Mouse (Mus musculus): ENCODE measurements around the gene Cep112. TPM values are rescaled to one million over a fixed set of nuclear protein-coding genes. Genes with fewer than 3 reads are reported as not detected.

Cep112 gene
- polyA plus RNA-seq, 1 experiment from 2014 or later, result 22.4 TPM

DNA sequence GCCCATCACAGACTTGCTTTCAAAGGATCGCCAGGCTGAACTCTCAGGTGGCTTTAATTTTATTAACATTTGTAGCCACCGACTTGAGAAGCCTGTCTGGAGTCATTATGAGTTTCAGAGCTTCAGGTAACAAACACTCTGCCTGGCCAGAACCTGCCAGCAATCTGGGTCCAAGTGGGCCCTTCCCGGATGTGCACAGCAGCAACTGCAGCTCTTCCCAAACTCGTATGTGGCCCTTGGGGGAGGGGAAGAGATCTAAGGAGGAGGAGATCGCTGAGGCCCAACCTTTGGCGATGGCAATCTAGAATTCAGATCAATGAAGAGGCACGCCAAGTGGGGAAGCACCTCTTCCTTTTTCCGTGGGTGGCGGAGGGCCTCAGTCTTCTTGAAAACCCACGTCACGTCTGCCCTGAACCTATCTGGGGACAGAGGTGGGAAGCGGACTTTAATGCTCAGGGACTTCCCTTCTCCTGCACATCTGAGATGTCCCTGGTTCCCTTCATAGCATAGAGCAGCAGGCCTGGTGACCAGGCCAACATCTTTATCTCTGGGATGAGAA lies 468.3 kb downstream of the Cep112 start:
- H3K27me3 ChIP-seq, result peaks cover 51% of the 10 kb centered on the region
- ATAC-seq (ENCODE audit: low FRiP score), result no peak
- WGBS, result 35% methylated on average over 12 of the region's 12 CpGs
- H3K9ac ChIP-seq, result no peak overlapping the region
- H3K36me3 ChIP-seq (replicated peaks), result no peaks in the 10 kb centered on the region
- no peak overlapping the region for H3K27ac ChIP-seq
- peaks cover 57% of the 10 kb centered on the region for H3K4me1 ChIP-seq
- H3K9me3 ChIP-seq, result no peaks in the 10 kb centered on the region
- no peak overlapping the region for H3K4me3 ChIP-seq (replicated peaks)
- peak overlapping the region; percentile 42 for H3K4me2 ChIP-seq

- Histone ChIP-seq H3K36me3 (replicated peaks) (no peaks in the 10 kb centered on the region), H3K9me3 (no peaks in the 10 kb centered on the region), H3K4me1 (peaks cover 57% of the 10 kb centered on the region), H3K27ac (0 out of 2 replicates have a peak overlapping the region, but pooled peaks have one; percentile 2), H3K4me3 (replicated peaks) (no peak overlapping the region), H3K4me2 (peak overlapping the region; percentile 42; the same call in 1 of the 2 replicates), H3K9ac (no peak overlapping the region; the same call in 1 of the 2 replicates), H3K27me3 (peaks cover 56% of the 10 kb centered on the region)
- ATAC-seq (ENCODE audit: low FRiP score), result no peak
- 22% methylated on average over 10 of the region's 10 CpGs for WGBS
These were observed 469.0 kb downstream of the Cep112 start for GRCm38 (mm10) chr11:108893855-108894510.

- ATAC-seq (ENCODE audit: low FRiP score), result no peak
- H3K36me3 ChIP-seq (replicated peaks), result no peaks in the 10 kb centered on the region
- H3K4me2 ChIP-seq, result no peak overlapping the region
- H3K4me1 ChIP-seq, result peaks cover 37% of the 10 kb centered on the region
- H3K9ac ChIP-seq, result no peak overlapping the region
- no peak overlapping the region for H3K27ac ChIP-seq
- WGBS, result 87% methylated on average over 4 of the region's 4 CpGs
- peaks cover 50% of the 10 kb centered on the region for H3K27me3 ChIP-seq
- H3K9me3 ChIP-seq, result no peaks in the 10 kb centered on the region
- H3K4me3 ChIP-seq (replicated peaks), result no peak overlapping the region
These were observed 472.0 kb downstream of the Cep112 start for GRCm38 (mm10) chr11:108897034-108897433.

DNA sequence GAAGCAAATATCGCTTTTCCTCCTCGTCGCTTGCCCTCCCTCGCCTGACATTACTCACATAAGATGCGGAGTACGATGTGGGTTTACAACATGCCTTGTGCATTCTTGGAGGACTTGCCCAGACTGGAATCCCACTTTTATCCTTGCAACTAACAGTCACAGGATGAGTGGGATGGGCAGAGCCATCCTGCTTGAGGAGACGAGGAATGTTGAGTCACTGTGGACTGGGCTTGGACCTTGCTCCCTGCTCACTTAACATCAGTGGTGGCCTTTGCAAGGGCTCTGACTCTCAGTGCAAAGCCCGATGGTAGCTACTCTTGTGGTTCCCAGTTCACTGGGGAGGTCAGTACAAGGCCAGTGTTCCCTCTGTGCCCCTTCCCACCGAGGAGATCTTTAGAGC lies 473.1 kb downstream of the Cep112 start:
- Histone ChIP-seq H3K4me3 (replicated peaks) (no peak overlapping the region), H3K9ac (no peak overlapping the region), H3K4me2 (no peak overlapping the region), H3K9me3 (no peaks in the 10 kb centered on the region), H3K4me1 (peaks cover 29% of the 10 kb centered on the region), H3K36me3 (replicated peaks) (no peaks in the 10 kb centered on the region), H3K27ac (no peak overlapping the region), H3K27me3 (peaks cover 43% of the 10 kb centered on the region)
- ATAC-seq (ENCODE audit: low FRiP score), result no peak
- 86% methylated on average over 9 of the region's 9 CpGs for WGBS

GRCm38 (mm10) chr11:108898483-108898882 lies 473.5 kb downstream of the Cep112 start:
- no peak overlapping the region for H3K9ac ChIP-seq
- no peaks in the 10 kb centered on the region for H3K9me3 ChIP-seq
- H3K27ac ChIP-seq, result no peak overlapping the region
- peaks cover 39% of the 10 kb centered on the region for H3K27me3 ChIP-seq
- H3K4me3 ChIP-seq (replicated peaks), result no peak overlapping the region
- H3K4me2 ChIP-seq, result no peak overlapping the region
- peaks cover 25% of the 10 kb centered on the region for H3K4me1 ChIP-seq
- WGBS, result 91% methylated on average over 6 of the region's 6 CpGs
- ATAC-seq (ENCODE audit: low FRiP score), result no peak
- H3K36me3 ChIP-seq (replicated peaks), result no peaks in the 10 kb centered on the region

GRCm38 (mm10) chr11:108900718-108901488 lies 475.9 kb downstream of the Cep112 start:
- 83% methylated on average over 10 of the region's 10 CpGs for WGBS
- Histone ChIP-seq H3K9ac (no peak overlapping the region), H3K4me1 (peaks cover 12% of the 10 kb centered on the region), H3K9me3 (no peaks in the 10 kb centered on the region), H3K36me3 (replicated peaks) (no peaks in the 10 kb centered on the region), H3K4me2 (no peak overlapping the region), H3K27me3 (peaks cover 19% of the 10 kb centered on the region), H3K27ac (no peak overlapping the region), H3K4me3 (replicated peaks) (no peak overlapping the region)
- ATAC-seq (ENCODE audit: low FRiP score), result no peak

DNA sequence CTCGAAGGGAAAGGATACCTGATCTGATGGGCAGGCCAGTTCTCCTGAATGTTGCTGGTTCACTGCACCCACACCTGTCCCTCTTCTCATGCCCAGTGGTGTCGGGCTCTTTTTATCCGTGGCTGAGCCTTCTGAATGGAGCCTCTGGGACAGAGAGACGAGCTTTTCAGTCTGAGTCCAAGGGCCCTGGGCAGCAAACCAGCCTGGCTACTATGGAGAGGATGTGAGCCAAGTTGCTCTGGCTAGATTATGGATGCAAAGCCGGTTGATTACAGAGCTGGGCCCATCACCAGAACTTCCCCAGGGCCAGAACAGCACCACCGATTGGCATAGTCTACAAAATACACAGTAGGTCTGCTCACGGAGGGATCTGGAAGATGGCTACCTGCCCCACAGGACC lies 476.7 kb downstream of the Cep112 start:
- 66% methylated on average over 7 of the region's 7 CpGs for WGBS
- H3K27ac ChIP-seq, result no peak overlapping the region
- H3K4me1 ChIP-seq, result peaks cover 12% of the 10 kb centered on the region
- peaks cover 12% of the 10 kb centered on the region for H3K27me3 ChIP-seq
- no peak for ATAC-seq (ENCODE audit: low FRiP score)
- no peak overlapping the region for H3K4me2 ChIP-seq
- H3K9ac ChIP-seq, result no peak overlapping the region
- H3K36me3 ChIP-seq (replicated peaks), result no peaks in the 10 kb centered on the region
- H3K9me3 ChIP-seq, result no peaks in the 10 kb centered on the region
- H3K4me3 ChIP-seq (replicated peaks), result no peak overlapping the region

DNA sequence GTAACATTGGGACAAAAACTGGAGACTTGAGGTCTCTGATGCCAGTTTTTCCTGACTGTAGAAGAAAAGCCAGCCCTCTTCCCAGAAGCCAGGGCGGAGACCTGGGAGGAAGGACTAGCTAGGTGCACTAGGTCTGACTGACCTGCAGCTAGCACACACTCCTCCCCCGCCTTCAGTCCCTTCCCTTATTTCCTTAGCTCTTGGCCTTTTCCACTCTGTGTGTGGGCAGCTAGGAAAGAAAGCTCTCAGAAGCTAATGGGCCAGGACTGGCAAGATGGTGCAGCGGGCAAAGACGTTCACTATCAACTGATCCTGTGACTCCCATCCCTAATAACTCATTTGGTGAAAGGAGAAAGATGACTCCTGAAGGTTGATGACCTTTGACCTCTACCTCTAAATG lies 477.3 kb downstream of the Cep112 start:
- Histone ChIP-seq H3K9ac (no peak overlapping the region), H3K9me3 (no peaks in the 10 kb centered on the region), H3K27ac (no peak overlapping the region), H3K4me2 (no peak overlapping the region), H3K4me1 (peaks cover 12% of the 10 kb centered on the region), H3K27me3 (peaks cover 11% of the 10 kb centered on the region), H3K36me3 (replicated peaks) (no peaks in the 10 kb centered on the region), H3K4me3 (replicated peaks) (no peak overlapping the region)
- WGBS, result 76% methylated on average over 4 of the region's 4 CpGs
- ATAC-seq (ENCODE audit: low FRiP score), result no peak

GRCm38 (mm10) chr11:108906590-108907254 lies 481.7 kb downstream of the Cep112 start:
- Histone ChIP-seq H3K36me3 (replicated peaks) (no peaks in the 10 kb centered on the region), H3K9ac (no peak overlapping the region), H3K27ac (no peak overlapping the region), H3K27me3 (peaks cover 28% of the 10 kb centered on the region), H3K4me2 (no peak overlapping the region), H3K9me3 (no peaks in the 10 kb centered on the region), H3K4me1 (peaks cover 17% of the 10 kb centered on the region), H3K4me3 (replicated peaks) (no peak overlapping the region)
- ATAC-seq (ENCODE audit: low FRiP score), result no peak
- 81% methylated on average over 7 of the region's 7 CpGs for WGBS

- Histone ChIP-seq H3K4me2 (peak overlapping the region; percentile 36), H3K36me3 (replicated peaks) (no peaks in the 10 kb centered on the region), H3K9ac (peak overlapping the region; percentile 1; the same call in 1 of the 2 replicates), H3K27me3 (peaks cover 35% of the 10 kb centered on the region), H3K9me3 (no peaks in the 10 kb centered on the region), H3K27ac (no peak overlapping the region), H3K4me3 (replicated peaks) (no peak overlapping the region), H3K4me1 (peaks cover 17% of the 10 kb centered on the region)
- no peak for ATAC-seq (ENCODE audit: low FRiP score)
- 9% methylated on average over 24 of the region's 24 CpGs for WGBS
These were observed 484.6 kb downstream of the Cep112 start for GRCm38 (mm10) chr11:108909396-108910195.

All from forebrain, embryonic 12.5 days (tissue).